Mouse (Mus musculus): ENCODE results near the gene Setd1b. TPM values are rescaled to one million over a fixed set of nuclear protein-coding genes. Genes with fewer than 3 reads are reported as not detected.
A peak's percentile ranks its signal among the peaks of the same experiment; 100 is the strongest.

Setd1b gene
- total RNA-seq (2021), result 10 to 100 TPM; 31.7 to 35.0 TPM
- long read RNA-seq, partial matches to known transcripts, result 1 of 6 reads
- long read RNA-seq, other reads (novel, unspliced or antisense), result 5 of 6 reads

DNA sequence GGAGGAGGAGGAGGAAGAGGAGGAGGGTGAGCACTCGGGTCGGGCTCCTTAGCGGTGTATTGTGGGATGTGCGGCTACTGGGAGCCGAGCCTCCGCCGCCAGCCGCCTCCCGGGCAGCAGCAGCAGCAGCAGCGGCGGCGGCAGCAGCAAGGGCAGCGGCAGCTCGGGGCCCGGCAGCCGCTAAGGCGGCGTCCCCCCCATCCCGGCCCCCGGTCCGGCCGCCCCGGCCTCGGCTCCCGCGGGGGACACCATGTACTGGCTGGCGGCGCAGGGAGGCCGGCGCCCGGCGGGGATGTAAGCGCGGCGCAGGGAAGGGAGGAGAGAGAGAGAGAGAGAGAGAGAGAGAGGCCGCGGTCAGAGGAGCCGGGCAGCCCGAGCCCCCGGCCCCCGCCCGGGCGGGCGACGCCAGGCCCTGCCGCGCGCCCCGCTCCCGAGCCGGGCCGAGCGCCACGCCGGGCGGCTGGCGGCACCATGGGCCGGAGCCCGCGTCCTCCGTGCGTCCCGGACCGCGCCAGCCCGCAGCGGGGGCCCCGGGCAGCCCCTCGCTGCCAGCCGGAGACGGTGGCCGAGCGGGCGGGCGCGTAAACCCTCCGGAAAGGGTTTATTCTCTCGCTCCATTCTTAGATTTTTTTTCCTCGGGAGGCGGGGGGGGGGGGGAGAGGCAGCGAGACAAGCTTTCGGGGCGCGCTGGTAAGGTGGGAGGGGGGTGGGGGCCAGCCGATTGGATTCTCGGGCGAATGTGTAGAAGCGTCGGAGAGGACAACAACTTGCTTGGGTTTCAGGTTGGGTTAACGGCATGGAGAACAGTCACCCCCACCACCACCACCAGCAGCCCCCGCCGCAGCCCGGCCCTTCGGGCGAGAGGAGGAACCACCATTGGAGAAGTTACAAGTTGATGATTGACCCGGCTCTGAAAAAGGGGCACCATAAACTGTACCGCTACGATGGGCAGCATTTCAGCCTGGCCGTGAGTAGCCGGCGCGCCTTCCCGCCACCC, at the start of gene Setd1b:
Gene Setd1b (plus strand): TSS at position 33 of the 997 bp plus-strand sequence.
- peak; percentile 48 to 58 for DNase-seq (ENCODE audit: low spot score in 2 of 2)

DNA sequence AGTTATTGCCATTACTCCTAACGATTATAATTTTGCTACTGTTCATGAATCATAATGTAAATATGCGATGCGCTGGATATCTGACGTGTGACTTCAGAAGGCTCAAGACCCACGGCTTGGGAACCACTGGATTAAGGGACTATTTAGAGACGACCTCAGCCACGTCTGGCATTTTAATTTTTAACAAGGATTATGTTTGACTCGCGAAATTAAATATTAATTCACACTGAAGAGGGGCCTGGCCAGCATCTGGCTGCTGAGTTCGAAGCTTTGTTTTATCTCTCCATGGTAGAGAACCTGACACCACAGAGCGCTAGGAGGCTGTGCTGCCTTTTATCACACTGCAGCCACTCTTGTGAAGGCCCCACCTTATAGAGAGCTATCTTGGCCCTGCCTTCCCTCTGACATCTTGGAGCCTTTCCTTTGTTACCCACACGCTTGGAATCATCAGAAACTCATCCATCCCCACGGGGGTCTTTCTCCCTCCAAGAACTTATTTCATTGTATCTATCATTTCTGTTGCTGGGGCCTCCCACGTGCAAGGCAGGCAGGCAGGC, 48.8 kb upstream of the Setd1b start:
- DNase-seq (ENCODE audit: low spot score in 2 of 2), result no peak

GRCm38 (mm10) chr5:123094238-123094991, 47.6 kb upstream of the Setd1b start:
- DNase-seq (ENCODE audit: low spot score in 2 of 2), result peak in 1 of 2 experiments; percentile 30

DNA sequence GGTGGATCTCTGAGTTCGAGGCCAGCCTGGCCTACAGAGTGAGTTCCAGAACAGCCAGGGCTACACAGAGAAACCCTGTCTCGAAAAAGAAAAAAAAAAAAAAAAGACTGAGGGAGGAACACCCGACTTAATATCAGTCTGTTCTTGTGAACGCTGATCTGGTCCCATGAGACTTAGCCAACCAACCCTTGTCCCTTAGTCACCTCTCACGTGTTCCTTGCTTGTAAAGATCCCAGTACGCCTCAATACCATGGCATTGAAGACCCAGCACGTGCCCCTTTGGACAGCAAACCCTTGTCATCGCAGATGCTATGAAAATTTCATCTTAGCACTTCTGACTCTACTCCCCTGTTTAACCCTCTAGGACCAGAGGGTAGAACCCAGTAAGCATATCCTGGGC, 45.7 kb upstream of the Setd1b start:
- no peak for DNase-seq (ENCODE audit: low spot score in 2 of 2)

DNA sequence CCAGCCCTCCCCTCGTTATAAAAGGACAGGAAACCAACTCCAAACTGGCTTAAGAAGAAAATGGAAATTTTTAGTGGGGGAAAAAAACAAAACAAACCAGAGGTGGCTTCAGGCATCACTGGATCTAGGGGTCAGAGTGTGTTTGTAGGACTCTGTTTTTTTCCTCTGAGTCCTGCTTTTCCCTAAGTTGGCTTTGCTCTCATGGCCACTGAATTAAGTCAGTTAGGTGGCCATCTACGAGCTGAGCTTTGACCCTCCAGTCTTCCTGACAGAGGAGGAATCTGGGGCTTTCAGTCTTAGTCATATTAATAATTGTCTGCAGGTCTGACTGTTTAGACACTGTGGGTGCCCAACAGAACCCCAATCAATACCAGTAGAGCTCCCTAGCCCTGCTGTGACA, 43.5 kb upstream of the Setd1b start:
- DNase-seq (ENCODE audit: low spot score in 2 of 2), result no peak

DNA sequence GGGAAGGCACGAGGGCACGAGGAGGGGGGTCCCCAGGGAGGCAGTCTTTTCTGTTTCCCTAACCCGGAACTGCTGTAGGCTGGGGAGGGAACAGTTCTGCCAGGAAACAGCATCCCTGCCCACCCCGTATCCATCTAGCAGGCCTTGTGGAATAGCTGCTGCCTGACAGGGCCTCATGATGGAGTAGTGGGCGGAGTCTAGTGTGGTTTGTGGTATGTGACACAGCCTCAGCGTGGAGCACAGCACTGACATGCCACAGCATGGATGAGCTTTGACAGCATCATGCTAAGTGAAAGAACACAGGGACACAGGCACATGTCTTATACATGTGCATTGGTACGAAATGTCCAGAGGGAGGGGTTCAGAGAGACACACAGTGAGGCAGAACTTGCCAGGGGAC, 39.6 kb upstream of the Setd1b start:
- no peak for DNase-seq (ENCODE audit: low spot score in 2 of 2)

- no peak for DNase-seq (ENCODE audit: low spot score in 2 of 2)
Measured at GRCm38 (mm10) chr5:123103556-123103955, 38.4 kb upstream of the Setd1b start.

- no peak for DNase-seq (ENCODE audit: low spot score in 2 of 2)
Measured at GRCm38 (mm10) chr5:123104769-123105168, 37.2 kb upstream of the Setd1b start.

DNA sequence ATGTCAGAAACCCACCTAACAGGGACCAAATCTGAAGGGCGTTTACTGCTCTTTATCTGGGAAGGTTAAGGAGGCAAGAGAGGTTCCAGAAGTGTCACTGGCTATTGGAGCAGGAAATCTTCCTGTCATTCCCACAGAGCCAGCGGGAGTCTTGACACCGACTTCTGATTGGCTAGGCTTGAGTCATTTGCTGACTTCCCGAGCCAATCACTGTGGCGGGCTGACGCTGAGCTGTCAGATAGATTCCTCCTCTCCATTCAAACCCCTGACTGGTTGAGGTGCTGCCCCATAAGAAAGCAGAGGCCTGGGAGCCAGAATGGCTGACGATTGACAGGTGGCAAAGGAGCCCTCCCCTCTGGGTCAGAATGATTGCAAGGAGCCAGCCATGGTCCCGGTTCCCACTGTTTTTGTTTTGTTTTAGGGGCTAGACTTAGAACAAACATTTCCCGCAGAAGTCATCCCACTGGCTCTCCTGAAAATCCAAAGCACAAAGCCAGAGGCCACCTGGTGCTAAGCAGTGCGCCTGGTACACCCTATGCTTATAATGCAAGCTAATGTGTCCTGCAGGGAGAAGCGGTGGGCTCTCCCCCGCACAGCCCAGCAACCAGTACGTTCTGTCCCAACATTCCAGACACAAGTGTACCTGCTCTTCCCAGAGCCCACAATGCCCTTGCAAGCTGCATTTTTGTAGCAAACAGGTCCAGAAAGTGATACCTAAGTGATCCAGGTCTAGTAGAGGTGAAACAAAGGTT, 32.4 kb upstream of the Setd1b start:
- DNase-seq (ENCODE audit: low spot score in 2 of 2), result peak; percentile 40 to 48

- no peak for DNase-seq (ENCODE audit: low spot score in 2 of 2)
Measured at GRCm38 (mm10) chr5:123110296-123110721, 31.7 kb upstream of the Setd1b start.

- no peak for DNase-seq (ENCODE audit: low spot score in 2 of 2)
Measured at GRCm38 (mm10) chr5:123114109-123114508, 27.9 kb upstream of the Setd1b start.

DNA sequence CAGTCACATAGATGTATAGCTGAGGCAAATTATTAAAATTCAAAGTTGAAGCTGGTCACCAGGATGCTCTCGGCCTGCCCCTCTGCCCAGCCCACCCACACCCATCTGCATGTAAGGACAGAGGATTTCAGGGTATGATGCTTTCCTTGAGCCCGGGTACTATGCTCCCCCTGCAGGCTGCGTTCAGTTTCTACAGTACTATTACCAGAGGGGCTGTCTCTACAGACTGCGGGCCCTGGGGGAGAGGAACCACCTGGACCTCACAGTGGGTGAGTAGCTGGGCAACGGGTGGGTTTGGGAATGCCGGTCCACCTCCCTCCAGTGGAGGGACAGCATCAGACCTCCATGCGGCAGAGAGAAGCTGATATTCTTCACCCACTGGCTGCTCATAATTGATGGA, 27.1 kb upstream of the Setd1b start:
- DNase-seq (ENCODE audit: low spot score in 2 of 2), result peak; percentile 47 to 69

- no peak for DNase-seq (ENCODE audit: low spot score in 2 of 2)
Measured at GRCm38 (mm10) chr5:123116080-123116479, 25.9 kb upstream of the Setd1b start.

DNA sequence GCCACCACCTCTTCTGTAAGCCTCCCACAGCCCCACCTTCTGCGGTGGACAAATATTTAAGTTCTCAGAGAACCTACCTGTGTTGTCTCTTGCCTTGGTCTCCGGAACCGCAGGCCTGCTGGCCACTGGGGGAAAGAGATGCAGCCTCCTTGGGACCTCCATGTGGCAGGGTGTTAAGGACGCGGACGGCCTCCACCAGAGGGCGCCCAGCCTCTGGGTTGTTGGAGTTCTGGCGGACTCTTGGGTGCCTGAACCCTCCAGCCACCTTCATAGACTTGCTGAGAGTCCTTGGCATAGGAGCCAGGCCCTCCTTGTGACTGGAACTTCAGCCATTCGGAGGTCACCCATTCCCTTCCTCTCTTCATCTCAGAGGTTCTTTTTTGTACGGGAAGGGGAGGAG, 24.7 kb upstream of the Setd1b start:
- peak; percentile 80 to 81 for DNase-seq (ENCODE audit: low spot score in 2 of 2)

DNA sequence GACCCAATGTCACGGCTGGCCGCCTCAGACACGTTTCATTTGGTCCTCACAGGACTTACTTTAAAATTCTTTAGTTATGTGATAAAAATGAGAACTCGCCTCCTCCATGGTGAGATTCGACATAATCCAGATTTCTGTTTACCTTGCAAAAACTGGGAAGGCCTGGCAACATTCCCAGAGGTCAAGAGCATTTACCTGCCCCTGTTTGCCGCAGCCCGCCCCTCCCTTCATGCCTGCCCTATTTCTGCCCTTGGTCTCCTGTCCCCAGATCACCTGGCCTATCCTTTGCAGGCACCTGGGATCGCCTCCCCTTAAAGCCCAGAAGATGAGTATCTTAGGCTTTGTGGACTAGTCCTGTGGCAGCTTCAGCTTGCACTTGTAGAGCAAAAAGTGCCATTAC, 24.2 kb upstream of the Setd1b start:
- DNase-seq (ENCODE audit: low spot score in 2 of 2), result no peak

- no peak for DNase-seq (ENCODE audit: low spot score in 2 of 2)
Measured at GRCm38 (mm10) chr5:123118826-123119225, 23.2 kb upstream of the Setd1b start.

DNA sequence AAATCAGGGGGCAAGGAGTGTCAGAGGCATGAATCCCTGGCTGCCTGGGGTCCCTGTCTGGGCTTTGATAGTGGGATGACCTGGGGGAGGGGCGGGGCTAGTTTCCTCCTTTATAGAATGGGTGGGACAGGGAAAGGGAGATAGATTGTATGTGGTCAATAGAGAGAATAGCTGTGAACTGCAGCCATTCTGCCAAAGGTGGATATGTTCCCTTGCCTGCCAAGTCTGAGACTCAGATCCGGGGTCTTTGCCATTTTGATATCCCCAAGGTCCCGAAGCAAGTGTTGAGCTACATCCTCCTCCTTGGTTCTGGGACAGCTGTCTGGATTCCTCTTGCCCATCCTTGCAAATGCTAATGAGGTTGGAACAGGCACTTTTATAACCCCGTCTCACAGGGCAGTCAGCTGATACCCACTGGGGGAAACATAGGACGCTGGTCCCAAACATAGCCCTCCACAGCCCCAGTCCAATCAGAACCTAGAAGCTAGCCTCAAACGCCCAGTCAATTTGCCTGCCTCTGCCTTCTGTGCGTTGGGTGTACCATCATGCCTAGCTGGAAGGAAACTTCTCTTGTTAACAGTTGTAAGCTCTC, 21.3 kb upstream of the Setd1b start:
- DNase-seq (ENCODE audit: low spot score in 2 of 2), result no peak

DNA sequence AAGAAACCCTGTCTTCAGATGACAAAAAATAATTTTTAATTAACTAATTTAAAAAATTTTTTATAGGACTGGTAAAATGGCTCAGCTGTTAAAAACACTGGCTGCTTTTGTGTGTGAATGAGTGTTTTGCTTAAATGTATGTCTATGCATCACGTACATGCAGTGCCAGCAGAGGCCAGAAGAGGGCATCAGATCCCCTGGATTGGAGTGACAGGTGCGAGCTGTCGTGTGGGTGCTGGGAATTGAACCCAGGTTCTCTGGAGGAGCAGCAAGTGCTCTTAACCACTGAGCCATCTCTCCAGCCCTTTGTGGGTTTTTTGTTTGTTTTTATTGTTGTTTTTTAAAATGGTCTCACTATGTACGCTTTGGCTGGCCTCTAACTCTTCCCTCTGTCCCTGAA, 19.8 kb upstream of the Setd1b start:
- no peak for DNase-seq (ENCODE audit: low spot score in 2 of 2)

GRCm38 (mm10) chr5:123125105-123125504, 16.9 kb upstream of the Setd1b start:
- no peak for DNase-seq (ENCODE audit: low spot score in 2 of 2)

DNA sequence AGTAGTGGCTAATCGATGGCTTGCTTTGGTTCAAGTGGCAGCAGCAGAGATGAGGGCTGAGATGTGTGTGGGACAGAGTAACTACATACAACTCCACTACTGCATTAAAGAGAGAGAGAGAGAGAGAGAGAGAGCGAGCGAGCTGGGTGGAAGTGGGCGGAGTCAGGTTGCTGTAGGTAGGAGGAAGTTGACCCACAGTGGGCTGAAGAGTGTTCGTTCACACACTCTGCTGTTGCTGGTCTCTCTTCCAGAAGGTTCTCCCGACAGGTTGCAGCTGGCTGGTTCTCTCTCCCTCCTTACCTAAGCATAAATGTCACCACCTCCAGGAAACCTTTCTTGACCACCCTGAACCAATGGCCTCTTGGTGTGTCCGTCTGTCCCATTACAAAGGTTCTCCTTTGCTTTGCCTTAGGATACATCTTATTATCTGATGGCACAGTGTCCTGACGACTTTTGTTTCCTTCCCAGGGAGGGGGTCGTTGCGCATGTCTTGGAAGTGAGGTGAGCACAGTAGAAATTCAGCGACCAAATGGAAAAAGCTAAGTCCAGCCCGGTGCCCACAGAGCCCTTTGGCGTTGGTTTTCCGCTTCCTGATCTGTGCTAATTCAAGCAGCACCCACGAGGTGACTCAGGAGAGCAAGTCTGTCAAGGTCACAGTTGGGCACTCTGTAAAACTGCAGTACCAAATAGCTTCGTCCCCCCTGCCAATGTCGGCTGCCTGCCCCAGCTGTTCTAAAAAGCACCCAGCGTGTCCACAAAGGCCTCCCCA, 16.2 kb upstream of the Setd1b start:
- no peak for DNase-seq (ENCODE audit: low spot score in 2 of 2)
